Mouse (Mus musculus) liver, embryonic 13.5 days (tissue): ENCODE results near the gene Gm21170. TPM values are rescaled to one million over a fixed set of nuclear protein-coding genes. Genes with fewer than 3 reads are reported as not detected.
"Not testable (repeated sequence)": the region's sequence is repeated elsewhere in the genome, so short reads cannot be mapped to it uniquely, and the experiment has no call there.

ENCODE experiments used
- ATAC-seq: fragments of 200-750 bp; cut with Nextera tagmentation; 2 replicates; pipeline ENCODE4 v1.8.0; 2017; ENCODE audit warnings: low read depth, mild to moderate bottlenecking, moderate number of reproducible peaks, moderate library complexity
- DNase-seq: peaks from one replicate; pipeline ENCODE4 v3.0.0; 2022
- H3K27ac ChIP-seq: fragments of 300-500 bp; sonication (generic); 2 replicates; pipeline ENCODE4 v1.5.1; 2015; ENCODE audit warnings: moderate library complexity, mild to moderate bottlenecking, inconsistent platforms
- H3K27me3 ChIP-seq: fragments of 300-500 bp; sonication (generic); 2 replicates; pipeline ENCODE4 v1.6.1; 2015; ENCODE audit warnings: mild to moderate bottlenecking, inconsistent platforms
- H3K36me3 ChIP-seq: fragments of 300-500 bp; sonication (generic); 2 replicates; pipeline ENCODE4 v1.6.1; 2015; ENCODE audit warnings: mild to moderate bottlenecking, inconsistent platforms
- H3K4me1 ChIP-seq: fragments of 300-500 bp; sonication (generic); replicated peaks from 2 replicates; pipeline ENCODE4 v1.6.1; 2015; ENCODE audit warnings: inconsistent platforms
- H3K4me2 ChIP-seq: fragments of 300-500 bp; sonication (generic); 2 replicates; pipeline ENCODE4 v1.6.1; 2015; ENCODE audit warnings: inconsistent platforms, mild to moderate bottlenecking, moderate library complexity
- H3K4me3 ChIP-seq: fragments of 300-500 bp; sonication (generic); replicated peaks from 2 replicates; pipeline ENCODE4 v1.5.1; 2015; ENCODE audit warnings: mild to moderate bottlenecking, inconsistent platforms
- H3K9ac ChIP-seq: fragments of 300-500 bp; sonication (generic); 2 replicates; pipeline ENCODE4 v1.6.1; 2015; ENCODE audit warnings: mild to moderate bottlenecking, inconsistent platforms
- H3K9me3 ChIP-seq: fragments of 300-500 bp; sonication (generic); replicated peaks from 2 replicates; pipeline ENCODE4 v1.6.1; 2016; ENCODE audit warnings: inconsistent platforms
- WGBS: fragments of 180-500 bp; shearing (Covaris S2); methylation state at CpG from one replicate; pipeline ENCODE4 v1.1.7; 2015; ENCODE audit not compliant: insufficient replicate concordance; 5-methylcytosine and 5-hydroxymethylcytosine counted together
- polyA plus RNA-seq: library from polyadenylated mRNA; unstranded; fragments of >200 nt; fragmentation: Nextera tagmentation; extraction: Ambion mirVana; gene quantifications from 2 replicates; pipeline ENCODE4 v1.2.1, GENCODE M21; 2015

Gm21170 gene
- not detected in 2 replicates for polyA plus RNA-seq

DNA sequence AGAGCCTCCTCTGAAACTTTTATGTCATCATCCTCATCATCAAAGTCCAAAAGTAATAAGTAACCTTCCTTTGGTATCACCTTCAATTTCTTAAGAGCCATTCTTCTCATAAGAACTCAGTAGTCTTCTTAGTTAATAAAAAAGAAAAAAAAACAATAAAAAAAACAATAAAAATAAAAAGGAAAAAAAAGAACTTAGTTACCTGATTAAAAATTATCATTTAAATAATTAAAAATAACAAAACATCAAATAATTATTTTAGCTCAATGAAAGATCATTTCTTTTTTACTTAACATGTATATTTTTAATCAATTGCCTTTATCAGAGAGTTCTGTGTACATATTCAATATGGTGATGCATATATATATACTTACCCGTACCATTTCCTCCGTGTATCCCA, at the start of gene Gm21170:
Gm21170 (minus strand) TSS at position 101 of the 400 bp plus-strand sequence.
- not testable (repeated sequence) for H3K36me3 ChIP-seq, H3K4me1 ChIP-seq, H3K27ac ChIP-seq, H3K4me3 ChIP-seq, DNase-seq, ATAC-seq, H3K4me2 ChIP-seq, H3K9me3 ChIP-seq, H3K9ac ChIP-seq, H3K27me3 ChIP-seq
- no CpG with 5 or more reads among the region's 2 CpGs for WGBS

Other genes starting within 250 kb of the Gm21170 start
- not detected in 2 replicates for gene Gm21256, start 240.1 kb downstream of the Gm21170 start, polyA plus RNA-seq